Mouse (Mus musculus) gastrocnemius, postnatal 36 days (tissue): ENCODE data around the gene Rnaset2b. TPM values are rescaled to one million over a fixed set of nuclear protein-coding genes. Genes with fewer than 3 reads are reported as not detected.
"Not testable (repeated sequence)": the region's sequence is repeated elsewhere in the genome, so short reads cannot be mapped to it uniquely, and the experiment has no call there.

Experiments
- DNase-seq, 2 experiments: peaks; one replicate each; pipeline ENCODE4 v3.0.0; 2022
- intact Hi-C: fragments of 180-260 bp; cut with DNase I; formaldehyde crosslinking; loops from one replicate; pipeline ENCODE4 v1.15.1; 2025
- total RNA-seq, 2 experiments: library from RNA; stranded (reverse); gene quantifications; 2 replicates each; pipeline ENCODE4 v1.2.3; 2021

The Rnaset2b gene
- total RNA-seq, 2 experiments from 2014 or later: 99.0 to 102 TPM

DNA sequence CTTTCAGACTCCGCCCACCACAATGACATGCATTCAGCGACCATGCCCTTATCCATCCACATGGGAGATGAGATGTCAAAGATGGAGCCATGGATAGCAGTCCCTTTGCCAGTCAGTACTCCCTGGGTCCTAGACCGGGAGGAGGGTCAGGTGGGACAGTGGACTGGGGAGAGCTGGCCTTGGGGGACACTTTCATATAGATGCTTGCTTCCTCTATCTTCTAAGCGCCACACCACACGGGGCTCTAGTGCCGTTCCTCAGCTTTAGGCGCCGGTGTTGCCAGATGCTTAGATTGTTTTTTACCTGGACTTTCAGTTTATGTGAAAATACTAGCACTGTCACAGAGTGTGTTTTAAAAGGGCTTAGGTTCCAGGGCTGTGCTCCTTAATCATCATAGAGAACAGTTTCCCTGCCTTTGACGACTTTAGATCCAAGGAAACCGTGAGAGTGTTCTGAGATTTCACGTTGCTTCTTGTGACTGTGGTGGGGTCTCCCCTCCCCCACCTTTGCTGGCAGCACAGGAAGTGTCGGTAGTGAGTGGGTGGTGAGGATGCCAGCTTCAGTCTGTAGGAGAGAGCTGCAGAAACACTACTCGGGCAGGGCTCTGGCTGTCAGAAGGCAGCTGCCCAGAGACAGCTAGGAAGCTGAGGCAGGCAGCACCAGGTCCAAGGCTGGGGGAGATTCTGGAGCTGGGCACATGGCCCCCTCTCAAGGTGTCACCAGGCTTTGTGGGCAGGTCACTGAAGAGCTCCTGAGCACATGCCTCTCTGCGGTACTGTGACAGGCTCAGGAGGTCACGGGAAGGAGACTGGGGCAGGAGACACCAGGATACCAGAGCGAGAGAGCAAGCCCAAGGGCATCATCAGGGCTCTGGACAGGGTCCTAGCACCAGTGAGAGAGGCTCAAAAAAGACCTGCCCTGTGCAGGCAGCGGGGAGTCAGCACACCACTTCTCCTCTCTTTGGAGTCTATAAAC is 63.0 kb downstream of the Rnaset2b start:
- DNase-seq, intact Hi-C loops: not testable (repeated sequence)

Other genes with a start within 250 kb of the Rnaset2b start
- 1 to 10 TPM; 2.1 to 2.5 TPM for gene Ezr, start 187.8 kb upstream of the Rnaset2b start, total RNA-seq
- gene Rsph3b, start 22.0 kb upstream of the Rnaset2b start, total RNA-seq: 10 to 100 TPM; 19.0 to 23.9 TPM
- 10 to 100 TPM; 10.5 to 12.0 TPM for gene Tagap1, start 9.5 kb upstream of the Rnaset2b start, total RNA-seq
- gene Gm49721, start 8.3 kb downstream of the Rnaset2b start, total RNA-seq: not detected
- not detected for gene Gm1604a, start 54.9 kb downstream of the Rnaset2b start, total RNA-seq
- 10 to 100 TPM; 90.6 to 95.7 TPM for gene Rps6ka2, start 199.5 kb downstream of the Rnaset2b start, total RNA-seq